Mouse (Mus musculus): Measurements from ENCODE around the gene Clec16a.

Clec16a gene

DNA sequence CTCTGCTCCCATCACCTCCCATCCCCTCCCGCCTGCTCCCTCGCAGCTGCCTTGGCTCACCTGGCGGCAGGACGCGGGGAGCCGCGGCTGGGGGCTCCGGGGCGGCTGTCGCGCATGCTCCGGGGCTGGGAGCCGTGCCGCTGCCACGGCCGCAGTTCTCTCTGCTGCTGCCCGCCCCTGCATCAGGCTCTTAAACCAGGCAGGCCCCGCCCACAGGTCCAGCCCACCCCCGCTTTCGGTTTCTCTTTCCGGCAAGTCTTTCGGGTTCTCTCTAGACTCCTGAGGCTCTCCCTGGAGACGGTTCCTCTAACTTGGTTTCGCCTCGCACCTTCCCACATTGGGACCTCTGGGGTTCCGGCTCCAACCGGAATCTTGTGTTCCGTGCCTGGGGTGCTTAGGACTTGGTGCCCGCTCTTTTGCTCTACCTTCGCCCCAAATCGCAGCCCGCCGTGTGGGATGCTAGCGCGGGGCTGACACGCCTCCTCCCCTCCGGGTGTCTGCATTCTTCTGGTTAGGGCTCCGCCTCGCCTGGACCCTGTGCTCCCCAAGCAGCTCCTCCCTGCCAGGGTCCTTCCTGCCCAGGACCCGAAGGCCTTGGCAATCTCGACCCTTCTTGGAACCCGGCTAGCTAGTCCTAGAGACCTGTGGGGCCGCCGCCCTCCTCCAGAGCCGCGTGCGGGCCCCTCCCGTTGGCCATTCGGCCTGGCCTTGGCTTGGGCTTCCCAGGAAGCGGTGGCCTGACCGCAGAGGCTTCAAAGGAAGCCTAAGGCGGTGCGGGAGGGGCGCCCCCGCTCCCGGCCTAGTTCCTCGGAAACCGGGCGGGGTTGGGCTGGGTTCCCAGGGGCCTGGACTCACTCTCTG is 240.5 kb downstream of the Clec16a start, which contains the start of gene Socs1:
Gene Socs1, minus strand, starts transcription at position 166 of the 861 bp plus-strand sequence.
- peak; percentile 99 for DNase-seq (ENCODE audit: low read depth, low spot score)

- peak; percentile 92 for DNase-seq (ENCODE audit: low read depth, low spot score)
Measured at GRCm38 (mm10) chr16:10786288-10786687, 241.1 kb downstream of the Clec16a start.

DNA sequence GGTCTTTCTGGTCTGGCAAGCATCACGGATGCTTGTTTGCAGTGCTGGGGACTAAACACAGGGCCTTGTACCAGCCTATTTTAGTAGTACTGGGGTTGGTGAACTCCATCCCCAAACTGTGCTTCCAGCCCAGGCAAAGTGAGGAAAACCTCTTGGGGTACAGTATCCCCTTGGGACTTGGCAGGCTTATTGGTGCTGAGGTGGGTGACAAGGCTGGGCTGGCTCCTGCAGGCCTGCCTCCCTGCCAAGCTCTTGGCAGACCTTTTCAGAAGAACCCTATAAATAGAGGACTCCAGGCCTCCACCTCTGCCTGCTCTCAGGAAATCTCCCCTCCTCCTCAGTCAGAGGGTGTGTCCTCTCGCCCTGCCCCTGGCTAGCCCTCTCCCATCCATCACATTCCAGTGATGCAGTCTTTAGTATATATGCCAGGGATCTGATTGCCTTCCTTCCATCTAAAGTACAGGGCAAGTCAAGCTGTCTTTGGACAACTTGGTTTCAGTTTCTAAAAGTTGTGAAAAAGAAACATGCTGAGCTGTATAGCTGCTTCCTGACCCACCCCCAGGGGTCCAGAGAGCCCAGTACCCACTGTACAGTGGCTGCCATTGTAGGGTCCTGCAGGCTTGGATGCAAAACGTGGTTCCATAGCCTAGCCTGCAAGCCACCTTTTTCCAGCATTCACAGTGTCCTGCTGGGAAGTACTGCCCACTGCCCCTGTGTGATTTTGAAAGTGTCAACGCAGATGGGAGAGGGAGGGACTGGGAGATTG is 241.8 kb downstream of the Clec16a start:
- DNase-seq (ENCODE audit: low read depth, low spot score): no peak

GRCm38 (mm10) chr16:10787548-10788058 is 242.5 kb downstream of the Clec16a start:
- no peak for DNase-seq (ENCODE audit: low read depth, low spot score)

GRCm38 (mm10) chr16:10788271-10788670 is 243.1 kb downstream of the Clec16a start, which contains the start of gene Tnp2:
TSS of gene Tnp2 (minus strand) at chr16:10788660.
- DNase-seq (ENCODE audit: low read depth, low spot score): no peak

DNA sequence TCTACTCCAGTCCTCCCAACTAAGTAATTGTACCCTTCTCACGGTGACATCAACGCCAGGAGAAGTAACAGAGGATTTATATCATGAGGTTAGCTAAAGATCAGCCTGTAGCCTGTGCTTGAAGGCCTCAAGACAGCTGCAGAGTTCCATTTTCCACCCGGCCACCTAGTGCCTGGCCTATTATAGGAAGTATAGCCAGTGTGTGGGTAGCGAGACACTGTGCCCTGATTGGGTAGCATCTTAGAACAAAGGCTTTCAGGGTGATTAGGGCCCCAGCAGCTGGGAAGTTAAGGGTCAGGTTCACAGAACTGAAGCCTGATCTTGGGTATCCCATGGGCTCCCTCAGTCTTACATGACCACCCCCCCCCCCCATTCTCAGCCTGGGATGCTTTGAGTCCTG is 243.7 kb downstream of the Clec16a start:
- DNase-seq (ENCODE audit: low read depth, low spot score): no peak

GRCm38 (mm10) chr16:10790702-10791101 is 245.6 kb downstream of the Clec16a start, which contains the start of gene Prm3:
TSS of gene Prm3 (minus strand) at chr16:10790914.
- DNase-seq (ENCODE audit: low read depth, low spot score): no peak

All from A20 (cell line).